In the genomic region with DNA sequence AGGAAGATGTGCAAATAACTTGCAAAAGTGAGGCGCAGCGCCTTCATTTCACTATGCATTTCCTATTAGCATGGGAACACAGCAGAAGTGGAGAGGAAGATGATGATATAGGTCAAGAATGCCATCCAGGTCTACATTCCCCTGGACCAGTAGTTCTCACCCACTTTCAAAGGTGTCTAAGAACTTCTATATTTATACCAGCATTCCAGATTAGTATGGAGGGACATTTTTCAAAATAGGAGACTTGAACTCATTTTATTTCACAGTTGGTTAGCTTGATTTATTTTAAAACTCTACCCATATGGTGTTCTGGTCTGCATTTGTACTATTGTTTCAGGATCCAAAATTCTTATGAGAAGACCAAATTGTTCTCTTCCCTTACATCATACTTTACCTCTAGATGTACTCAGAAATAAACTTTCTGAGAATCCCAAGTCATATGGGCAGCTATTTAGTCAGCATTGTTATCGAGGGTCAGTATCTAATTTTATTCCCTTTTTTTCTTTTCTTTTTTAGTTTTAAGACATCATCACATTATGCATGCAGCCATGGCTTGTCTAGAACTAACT, we compare ENCODE assay signal across 7 mouse cellular contexts.
"Had no signal": no experiment of that assay in that cellular context is flagged by ENCODE, and none has a peak within 500 bp of the region (broad histone marks: within the 10 kb centered on the region; RNA-seq: fewer than 3 reads in every experiment).

No protein-coding gene starts in this region.

- DNase-seq: lung, adult 18-20 months; lung, embryonic 14.5 days; lung, postnatal 10 days; right cerebral cortex, postnatal 14 days; thymus, adult 18-20 months; thymus, postnatal 14 days; thymus, postnatal 36 days had no signal
